Mouse (Mus musculus) embryonic fibroblast, embryonic 13.5 days (primary cell): ENCODE results near the gene Adamts15.

ENCODE experiments used
- CTCF ChIP-seq: IDR thresholded peaks from 2 replicates; pipeline ENCODE4 v1.5.1; 2011; ENCODE audit warnings: mild to moderate bottlenecking, control low read depth, low read length, moderate library complexity, borderline replicate concordance; ENCODE audit not compliant: insufficient read depth
- POLR2A ChIP-seq: IDR thresholded peaks from 2 replicates; pipeline ENCODE4 v1.6.1; 2011; ENCODE audit warnings: low read depth, mild to moderate bottlenecking, control low read depth, low read length, moderate library complexity

DNA sequence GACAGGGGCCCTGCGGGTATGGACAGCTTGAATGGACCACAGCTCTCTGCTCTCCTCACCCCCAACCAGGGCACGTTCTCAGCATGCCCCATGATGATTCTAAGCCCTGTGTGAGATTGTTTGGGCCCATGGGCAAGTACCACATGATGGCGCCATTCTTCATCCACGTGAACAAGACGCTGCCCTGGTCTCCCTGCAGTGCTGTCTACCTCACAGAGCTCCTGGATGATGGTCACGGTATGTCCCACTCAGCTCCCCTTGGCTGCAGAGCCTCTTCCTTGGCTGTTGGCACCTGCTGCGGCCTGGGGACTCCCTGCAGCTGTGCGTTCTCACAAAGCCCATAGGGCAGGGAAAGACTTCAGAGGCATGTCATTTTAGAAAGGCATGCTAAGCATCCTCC lies 31.0 kb upstream of the Adamts15 start:
- TF ChIP-seq CTCF (peak; percentile 23; the same call in 1 of the 2 replicates), POLR2A (no peak)
